ENCODE assay signal across 8 mouse cellular contexts in the genomic region with DNA sequence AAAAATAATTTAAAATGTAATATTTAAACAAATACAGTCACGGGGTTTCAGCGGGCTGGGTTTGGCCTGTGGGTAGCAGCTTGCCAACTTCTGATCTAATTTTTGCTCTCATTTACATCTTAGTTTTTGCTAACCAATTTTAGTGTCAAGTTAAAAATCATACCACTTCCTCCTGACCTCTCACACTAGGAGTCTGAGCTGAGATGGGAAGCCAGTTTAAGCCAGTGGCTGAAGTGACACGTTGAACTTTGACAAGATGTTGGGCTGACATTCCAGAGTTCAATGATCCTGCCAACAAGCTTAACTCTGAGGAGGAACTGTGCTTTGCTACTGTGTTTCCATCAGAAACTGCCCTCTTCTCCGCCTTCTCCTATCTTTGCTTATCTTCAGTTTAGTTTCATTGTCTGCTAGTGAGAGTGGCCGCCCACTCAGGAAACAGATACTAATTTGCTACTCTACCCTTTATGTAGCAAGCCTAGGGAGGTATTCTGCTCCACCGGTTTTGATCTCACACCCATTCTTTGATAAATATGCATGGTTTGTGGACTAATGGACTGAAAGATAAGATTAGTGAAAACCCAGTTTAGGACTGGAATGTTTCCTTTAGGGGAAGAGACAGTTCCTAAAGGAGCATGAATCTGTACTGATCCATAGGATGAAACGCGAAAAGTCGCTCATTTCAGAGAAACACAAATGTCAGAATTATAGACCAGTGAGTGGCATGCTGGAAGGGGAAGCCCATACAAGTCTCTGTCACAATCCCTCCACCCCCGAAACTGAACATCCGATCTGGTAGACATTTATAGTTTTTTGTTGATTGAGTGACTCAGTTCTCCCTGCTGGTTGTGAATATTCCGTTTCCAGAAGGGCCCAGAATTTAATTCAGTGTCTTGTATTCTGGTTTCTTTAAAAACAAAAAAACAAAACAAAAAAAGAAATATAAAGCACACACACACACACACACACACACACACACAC. TPM values are rescaled to one million over a fixed set of nuclear protein-coding genes. Genes with fewer than 3 reads are reported as not detected.
DNase-seq lines count a peak whose midpoint lies in the region; ATAC-seq and TF ChIP-seq lines count a peak whose summit lies in the region.

No protein-coding gene starts in this region.

- peak; percentile 47 for DNase-seq in NIH3T3 (ENCODE audit: low read depth)
- DNase-seq in forebrain, postnatal 0 days, result peak; percentile 50
- DNase-seq in lung, postnatal 14 days, result peak; percentile 14
- DNase-seq in ovary, postnatal 36 days (ENCODE audit: low spot score), result no peak
- no peak for DNase-seq in left cerebral cortex, postnatal 4 days

- no peak for TF ChIP-seq CTCF in C2C12 (IDR thresholded peaks at IDR 0.05; ENCODE audit: control insufficient read depth, insufficient read depth, insufficient read length)
- no peak for TF ChIP-seq CTCF in forebrain, postnatal 0 days (IDR thresholded peaks at IDR 0.05; ENCODE audit: low read depth)
- no peak for TF ChIP-seq CTCF in small intestine, adult 2 months (IDR thresholded peaks at IDR 0.05; ENCODE audit: extremely low read depth, insufficient read length, insufficient replicate concordance, low read depth, low read length)

- H3K4me2 ChIP-seq in forebrain, postnatal 0 days (ENCODE audit: low read depth), result peak overlapping the region; percentile 73
- H3K4me2 ChIP-seq in kidney, embryonic 14.5 days (replicated peaks; ENCODE audit: low read depth, low read length), result peak overlapping the region; percentile 70

- peak overlapping the region; percentile 98 for H3K27ac ChIP-seq in forebrain, postnatal 0 days (ENCODE audit: low read depth, low read length)
- peak overlapping the region; percentile 30; the same call in 1 of the 2 replicates for H3K27ac ChIP-seq in kidney, embryonic 14.5 days (ENCODE audit: low read depth, low read length)
- peak overlapping the region; percentile 94 for H3K27ac ChIP-seq in small intestine, adult 2 months (ENCODE audit: insufficient read depth, low read depth, low read length)

- peak overlapping the region; percentile 99 for H3K9ac ChIP-seq in forebrain, postnatal 0 days
- H3K9ac ChIP-seq in kidney, embryonic 14.5 days (ENCODE audit: low read depth, low read length), result peak overlapping the region; percentile 98; the same call in 1 of the 2 replicates

- WGBS in forebrain, postnatal 0 days, result 33% methylated on average over 12 of the region's 12 CpGs
- 48% methylated on average over 12 of the region's 12 CpGs for WGBS in kidney, embryonic 14.5 days
- 5% methylated on average over 12 of the region's 12 CpGs for WGBS in small intestine, adult 2 months

- intact Hi-C loops in left cerebral cortex, postnatal 4 days (cut with DNase I), result no loop called here

- TF ChIP-seq POLR2A in small intestine, adult 2 months (IDR thresholded peaks at IDR 0.05; ENCODE audit: low read depth, low read length), result no peak

- peaks cover 30% of the 10 kb centered on the region for H3K79me3 ChIP-seq in C2C12 (ENCODE audit: low read depth)

- peak; percentile 15; the same call in 1 of the 2 replicates for ATAC-seq in forebrain, postnatal 0 days
- no peak for ATAC-seq in kidney, embryonic 14.5 days (ENCODE audit: low FRiP score, low TSS enrichment)

- H3K9me3 ChIP-seq in forebrain, postnatal 0 days (ENCODE audit: low read length), result no peaks in the 10 kb centered on the region
- no peaks in the 10 kb centered on the region for H3K9me3 ChIP-seq in kidney, embryonic 14.5 days (ENCODE audit: control insufficient read depth, low read length)

- H3K4me3 ChIP-seq in C2C12 (ENCODE audit: insufficient read depth, poor library complexity, severe bottlenecking), result peak overlapping the region; percentile 60
- peak overlapping the region; percentile 84 for H3K4me3 ChIP-seq in forebrain, postnatal 0 days (ENCODE audit: low read depth, low read length)
- H3K4me3 ChIP-seq in kidney, embryonic 14.5 days (ENCODE audit: low read length), result peak overlapping the region; percentile 90
- H3K4me3 ChIP-seq in small intestine, adult 2 months (ENCODE audit: low read depth, low read length), result no peak overlapping the region

- H3K27me3 ChIP-seq in C2C12 (ENCODE audit: control insufficient read depth, insufficient read depth, insufficient read length), result no peaks in the 10 kb centered on the region
- no peaks in the 10 kb centered on the region for H3K27me3 ChIP-seq in forebrain, postnatal 0 days (ENCODE audit: insufficient read depth, low read length)
- no peaks in the 10 kb centered on the region for H3K27me3 ChIP-seq in kidney, embryonic 14.5 days (ENCODE audit: control insufficient read depth, insufficient read depth, low read length)
- H3K27me3 ChIP-seq in small intestine, adult 2 months (ENCODE audit: control insufficient read depth, insufficient read depth, low read length), result no peaks in the 10 kb centered on the region

- peaks cover 29% of the 10 kb centered on the region for H3K4me1 ChIP-seq in forebrain, postnatal 0 days (ENCODE audit: insufficient read depth)
- peaks cover 9% of the 10 kb centered on the region; the same call in 1 of the 2 replicates for H3K4me1 ChIP-seq in kidney, embryonic 14.5 days (ENCODE audit: control insufficient read depth, insufficient read depth, low read length)
- H3K4me1 ChIP-seq in small intestine, adult 2 months (ENCODE audit: control insufficient read depth, insufficient read depth, insufficient read length, low read length), result peaks cover 8% of the 10 kb centered on the region; the same call in 1 of the 2 replicates

- H3ac ChIP-seq in C2C12 (ENCODE audit: control insufficient read depth, insufficient read length, low read depth), result no peak overlapping the region

- peaks cover 38% of the 10 kb centered on the region for H3K79me2 ChIP-seq in C2C12 (ENCODE audit: control insufficient read depth, insufficient read depth)

- no peaks in the 10 kb centered on the region for H3K36me3 ChIP-seq in C2C12 (ENCODE audit: control insufficient read depth, insufficient read depth)
- no peaks in the 10 kb centered on the region for H3K36me3 ChIP-seq in forebrain, postnatal 0 days (ENCODE audit: insufficient read depth)
- no peaks in the 10 kb centered on the region for H3K36me3 ChIP-seq in kidney, embryonic 14.5 days (ENCODE audit: control insufficient read depth, insufficient read depth, low read length)
- H3K36me3 ChIP-seq in small intestine, adult 2 months (ENCODE audit: control insufficient read depth, insufficient read depth, low read length), result peaks cover 2% of the 10 kb centered on the region; the same call in 1 of the 2 replicates

TF ChIP-seq in C2C12, 6 proteins besides CTCF, POLR2A, EP300 and RAD21:
- TF ChIP-seq MYOD1 (IDR thresholded peaks at IDR 0.05; ENCODE audit: control insufficient read depth, insufficient read length, low read depth) (no peak), CEBPB (IDR thresholded peaks at IDR 0.05; ENCODE audit: low read depth) (no peak), USF1 (IDR thresholded peaks at IDR 0.05; ENCODE audit: low read depth) (no peak), MAX (IDR thresholded peaks at IDR 0.05) (no peak), MYOG (IDR thresholded peaks at IDR 0.05; ENCODE audit: control insufficient read depth, extremely low read depth, insufficient read length) (no peak), FOSL1 (IDR thresholded peaks at IDR 0.05; ENCODE audit: insufficient read depth, low read length, poor library complexity, severe bottlenecking) (no peak)

RNA-seq across cellular contexts. Expression of a gene that starts 0.7 kb away (rescaled TPM):
- 9.9 TPM for polyA plus RNA-seq in C2C12 (2012; fragmentation: generic; extraction: Trizol)
- total RNA-seq in forebrain, postnatal 0 days (2014; rRNA removed), result 61.9 and 74.3 TPM in 2 replicates
- 12.7 and 22.3 TPM in 2 replicates for polyA plus RNA-seq in forebrain, postnatal 0 days (2015; fragmentation: Nextera tagmentation; extraction: Ambion mirVana)
- 57.3 and 86.1 TPM in 2 replicates for polyA plus RNA-seq in kidney, embryonic 14.5 days (2014; fragmentation: Nextera tagmentation; extraction: Ambion mirVana)
- 7.1 and 9.9 TPM in 2 replicates for polyA plus RNA-seq in small intestine, adult 2 months (2012; rRNA removed)
- 100 to 1,000 TPM; 104 to 105 TPM for total RNA-seq in left cerebral cortex, postnatal 4 days (2021)

RNA-seq across cellular contexts. Expression of a gene that starts 17.9 kb away (rescaled TPM):
- not detected for polyA plus RNA-seq in C2C12 (2012; fragmentation: generic; extraction: Trizol)
- total RNA-seq in forebrain, postnatal 0 days (2014; rRNA removed), result not detected in 2 replicates
- polyA plus RNA-seq in forebrain, postnatal 0 days (2015; fragmentation: Nextera tagmentation; extraction: Ambion mirVana), result not detected in 2 replicates
- not detected in 2 replicates for polyA plus RNA-seq in kidney, embryonic 14.5 days (2014; fragmentation: Nextera tagmentation; extraction: Ambion mirVana)
- not detected in 2 replicates for polyA plus RNA-seq in small intestine, adult 2 months (2012; rRNA removed)
- not detected for total RNA-seq in left cerebral cortex, postnatal 4 days (2021)

Comparison
In these comparisons a context has a peak if more than half of its experiments do, and no peak if none do; other contexts are left out.
1. DNase-seq: peak in NIH3T3 (single experiment), forebrain, postnatal 0 days (single experiment) and lung, postnatal 14 days (single experiment); none in ovary, postnatal 36 days (single experiment) and left cerebral cortex, postnatal 4 days (single experiment).
2. H3K27ac ChIP-seq: peak in every context shown above with its lines; median percentile 98 in forebrain, postnatal 0 days; 94 in small intestine, adult 2 months; 30 in kidney, embryonic 14.5 days.